Mouse (Mus musculus): ENCODE results near the gene Rnase12.
A peak's percentile ranks its signal among the peaks of the same experiment; 100 is the strongest.
"Not testable (repeated sequence)": the region's sequence is repeated elsewhere in the genome, so short reads cannot be mapped to it uniquely, and the experiment has no call there.

The Rnase12 gene

GRCm38 (mm10) chr14:51057401-51057831 lies at the start of gene Rnase12:
Gene Rnase12 (minus strand): TSS chr14:51057661.
- no peak for DNase-seq (ENCODE audit: low read depth, low spot score)

- no peak for DNase-seq (ENCODE audit: low read depth, low spot score)
Observed at GRCm38 (mm10) chr14:51106449-51106967, 49.0 kb upstream of the Rnase12 start.

GRCm38 (mm10) chr14:51104366-51104765 lies 46.9 kb upstream of the Rnase12 start:
- DNase-seq (ENCODE audit: low read depth, low spot score): no peak

- no peak for DNase-seq (ENCODE audit: low read depth, low spot score)
Observed at GRCm38 (mm10) chr14:51103217-51103616, 45.8 kb upstream of the Rnase12 start.

- DNase-seq (ENCODE audit: low read depth, low spot score): no peak
Observed at GRCm38 (mm10) chr14:51101284-51101683, 43.8 kb upstream of the Rnase12 start.

GRCm38 (mm10) chr14:51098921-51099320 lies 41.5 kb upstream of the Rnase12 start:
- no peak for DNase-seq (ENCODE audit: low read depth, low spot score)

GRCm38 (mm10) chr14:51098300-51098699 lies 40.8 kb upstream of the Rnase12 start:
- DNase-seq (ENCODE audit: low read depth, low spot score): not testable (repeated sequence)

GRCm38 (mm10) chr14:51095736-51096524 lies 38.5 kb upstream of the Rnase12 start:
- no peak for DNase-seq (ENCODE audit: low read depth, low spot score)

GRCm38 (mm10) chr14:51094921-51095320 lies 37.5 kb upstream of the Rnase12 start:
- DNase-seq (ENCODE audit: low read depth, low spot score): no peak

GRCm38 (mm10) chr14:51094096-51094875 lies 36.8 kb upstream of the Rnase12 start:
- DNase-seq (ENCODE audit: low read depth, low spot score): no peak

GRCm38 (mm10) chr14:51093496-51093895 lies 36.0 kb upstream of the Rnase12 start:
- no peak for DNase-seq (ENCODE audit: low read depth, low spot score)

- DNase-seq (ENCODE audit: low read depth, low spot score): no peak
Observed at GRCm38 (mm10) chr14:51092073-51092620, 34.7 kb upstream of the Rnase12 start.

GRCm38 (mm10) chr14:51090921-51091900 lies 33.8 kb upstream of the Rnase12 start, which contains the start of the genes Rnase4 and Ang:
Gene Rnase4 (plus strand): TSS chr14:51091077.
Gene Ang (plus strand): TSS chr14:51091150.
- DNase-seq (ENCODE audit: low read depth, low spot score): peak; percentile 40

- DNase-seq (ENCODE audit: low read depth, low spot score): peak; percentile 46
Observed at GRCm38 (mm10) chr14:51090077-51090781, 32.8 kb upstream of the Rnase12 start.

- no peak for DNase-seq (ENCODE audit: low read depth, low spot score)
Observed at GRCm38 (mm10) chr14:51089674-51090076, 32.2 kb upstream of the Rnase12 start.

- DNase-seq (ENCODE audit: low read depth, low spot score): peak; percentile 89
Observed at GRCm38 (mm10) chr14:51088970-51089673, 31.7 kb upstream of the Rnase12 start.

- DNase-seq (ENCODE audit: low read depth, low spot score): peak; percentile 65
Observed at GRCm38 (mm10) chr14:51088166-51088969, 30.9 kb upstream of the Rnase12 start.

- no peak for DNase-seq (ENCODE audit: low read depth, low spot score)
Observed at GRCm38 (mm10) chr14:51087762-51088161, 30.3 kb upstream of the Rnase12 start.

GRCm38 (mm10) chr14:51085911-51086310 lies 28.4 kb upstream of the Rnase12 start:
- no peak for DNase-seq (ENCODE audit: low read depth, low spot score)
